ENCODE assay signal across 8 mouse cellular contexts in genomic region chr19:6968491-6969271, GRCm38 (mm10). TPM values are rescaled to one million over a fixed set of nuclear protein-coding genes. Genes with fewer than 3 reads are reported as not detected.
DNase-seq lines count a peak whose midpoint lies in the region; ATAC-seq lines count a peak whose summit lies in the region.

No protein-coding gene starts in this region.

- H3K4me1 ChIP-seq in neural tube, embryonic 11.5 days (ENCODE audit: control insufficient read depth, insufficient read depth, low read length), result peaks cover 15% of the 10 kb centered on the region
- peaks cover 21% of the 10 kb centered on the region for H3K4me1 ChIP-seq in embryonic facial prominence, embryonic 14.5 days (ENCODE audit: control insufficient read depth, insufficient read depth, low read length)
- peaks cover 50% of the 10 kb centered on the region for H3K4me1 ChIP-seq in kidney, embryonic 15.5 days

- no peak for ATAC-seq in neural tube, embryonic 11.5 days (ENCODE audit: insufficient read depth, low FRiP score, low TSS enrichment)
- ATAC-seq in embryonic facial prominence, embryonic 14.5 days (ENCODE audit: low read depth), result no peak
- no peak for ATAC-seq in kidney, embryonic 15.5 days (replicated peaks; ENCODE audit: low FRiP score)

- H3K27me3 ChIP-seq in neural tube, embryonic 11.5 days (ENCODE audit: control insufficient read depth, insufficient read depth, low read length), result 0 out of 2 replicates have a peak, but pooled peaks cover 7% of the 10 kb centered on the region
- H3K27me3 ChIP-seq in embryonic facial prominence, embryonic 14.5 days (replicated peaks; ENCODE audit: control insufficient read depth, insufficient read depth, low read length), result no peaks in the 10 kb centered on the region
- H3K27me3 ChIP-seq in kidney, embryonic 15.5 days, result no peaks in the 10 kb centered on the region

- peak overlapping the region; percentile 45 for H3K4me3 ChIP-seq in neural tube, embryonic 11.5 days (ENCODE audit: low read depth, low read length)
- H3K4me3 ChIP-seq in embryonic facial prominence, embryonic 14.5 days (ENCODE audit: low read depth, low read length), result peak overlapping the region; percentile 63
- H3K4me3 ChIP-seq in kidney, embryonic 15.5 days (replicated peaks), result peak overlapping the region; percentile 78

- peak overlapping the region; percentile 58; the same call in 1 of the 2 replicates for H3K9ac ChIP-seq in neural tube, embryonic 11.5 days (ENCODE audit: low read length)
- peak overlapping the region; percentile 73 for H3K9ac ChIP-seq in embryonic facial prominence, embryonic 14.5 days (ENCODE audit: low read depth, low read length)
- H3K9ac ChIP-seq in kidney, embryonic 15.5 days, result peak overlapping the region; percentile 73

- intact Hi-C loops in left cerebral cortex, postnatal 10 days (cut with DNase I), result no loop called here

- no peak overlapping the region for H3K27ac ChIP-seq in neural tube, embryonic 11.5 days (ENCODE audit: low read depth, low read length)
- no peak overlapping the region for H3K27ac ChIP-seq in embryonic facial prominence, embryonic 14.5 days (replicated peaks; ENCODE audit: low read depth, low read length)
- H3K27ac ChIP-seq in kidney, embryonic 15.5 days, result peak overlapping the region; percentile 61

- 12% methylated on average over 15 of the region's 15 CpGs for WGBS in neural tube, embryonic 11.5 days
- WGBS in embryonic facial prominence, embryonic 14.5 days, result 6% methylated on average over 15 of the region's 15 CpGs
- 7% methylated on average over 15 of the region's 15 CpGs for WGBS in kidney, embryonic 15.5 days

- no peaks in the 10 kb centered on the region for H3K9me3 ChIP-seq in neural tube, embryonic 11.5 days (ENCODE audit: control insufficient read depth, low read length)
- no peaks in the 10 kb centered on the region for H3K9me3 ChIP-seq in embryonic facial prominence, embryonic 14.5 days (ENCODE audit: control insufficient read depth, low read length)
- no peaks in the 10 kb centered on the region for H3K9me3 ChIP-seq in kidney, embryonic 15.5 days (replicated peaks)

- no peaks in the 10 kb centered on the region; the same call in 1 of the 2 replicates for H3K36me3 ChIP-seq in neural tube, embryonic 11.5 days (ENCODE audit: control insufficient read depth, insufficient read depth, low read length)
- H3K36me3 ChIP-seq in embryonic facial prominence, embryonic 14.5 days (ENCODE audit: control insufficient read depth, insufficient read depth, low read length), result peaks cover 27% of the 10 kb centered on the region
- H3K36me3 ChIP-seq in kidney, embryonic 15.5 days, result peaks cover 32% of the 10 kb centered on the region

- H3K4me2 ChIP-seq in neural tube, embryonic 11.5 days (ENCODE audit: low read depth), result peak overlapping the region; percentile 50
- peak overlapping the region; percentile 55 for H3K4me2 ChIP-seq in embryonic facial prominence, embryonic 14.5 days (ENCODE audit: low read depth, low read length)
- peak overlapping the region; percentile 72 for H3K4me2 ChIP-seq in kidney, embryonic 15.5 days

- no peak for DNase-seq in neural tube, embryonic 11.5 days (ENCODE audit: low spot score)
- no peak for DNase-seq in neural tube, embryonic 10.5 days (ENCODE audit: extremely low spot score, low spot score)
- no peak for DNase-seq in embryonic facial prominence, embryonic 14.5 days (ENCODE audit: low spot score)
- DNase-seq in lung, postnatal 14 days, result peak; percentile 55
- no peak for DNase-seq in ovary, postnatal 14 days (ENCODE audit: low spot score)
- DNase-seq in cerebellum, adult 9-10 months, result no peak
- no peak for DNase-seq in left cerebral cortex, postnatal 10 days (ENCODE audit: extremely low spot score in 1 of 2, low spot score in 2 of 2)

RNA-seq across cellular contexts. Expression of gene Ppp1r14b, which starts 6.1 kb away (rescaled TPM):
- polyA plus RNA-seq in neural tube, embryonic 11.5 days (2014; fragmentation: Nextera tagmentation; extraction: Ambion mirVana), result 290 and 313 TPM in 2 replicates
- 277 and 302 TPM in 2 replicates for polyA plus RNA-seq in embryonic facial prominence, embryonic 14.5 days (2014; fragmentation: Nextera tagmentation; extraction: Ambion mirVana)
- polyA plus RNA-seq in kidney, embryonic 15.5 days (2015; fragmentation: Nextera tagmentation; extraction: Ambion mirVana), result 139 and 160 TPM in 2 replicates
- total RNA-seq in left cerebral cortex, postnatal 10 days (2021), result 10 to 100 TPM; 97.2 to 98.4 TPM

RNA-seq across cellular contexts. Expression of gene Plcb3, which starts 7.6 kb away (rescaled TPM):
- polyA plus RNA-seq in neural tube, embryonic 11.5 days (2014; fragmentation: Nextera tagmentation; extraction: Ambion mirVana), result 22.7 and 25.0 TPM in 2 replicates
- polyA plus RNA-seq in embryonic facial prominence, embryonic 14.5 days (2014; fragmentation: Nextera tagmentation; extraction: Ambion mirVana), result 31.4 and 36.8 TPM in 2 replicates
- 42.5 and 44.8 TPM in 2 replicates for polyA plus RNA-seq in kidney, embryonic 15.5 days (2015; fragmentation: Nextera tagmentation; extraction: Ambion mirVana)
- total RNA-seq in left cerebral cortex, postnatal 10 days (2021), result 10 to 100 TPM; 11.2 to 11.6 TPM

RNA-seq across cellular contexts. Expression of gene Fkbp2, which starts 11.6 kb away (rescaled TPM):
- 80.1 and 86.5 TPM in 2 replicates for polyA plus RNA-seq in neural tube, embryonic 11.5 days (2014; fragmentation: Nextera tagmentation; extraction: Ambion mirVana)
- 72.4 and 81.0 TPM in 2 replicates for polyA plus RNA-seq in embryonic facial prominence, embryonic 14.5 days (2014; fragmentation: Nextera tagmentation; extraction: Ambion mirVana)
- polyA plus RNA-seq in kidney, embryonic 15.5 days (2015; fragmentation: Nextera tagmentation; extraction: Ambion mirVana), result 129 and 137 TPM in 2 replicates
- total RNA-seq in left cerebral cortex, postnatal 10 days (2021), result 10 to 100 TPM; 65.3 to 65.5 TPM

RNA-seq across cellular contexts. Expression of gene Vegfb, which starts 18.8 kb away (rescaled TPM):
- polyA plus RNA-seq in neural tube, embryonic 11.5 days (2014; fragmentation: Nextera tagmentation; extraction: Ambion mirVana), result 27.8 and 29.4 TPM in 2 replicates
- polyA plus RNA-seq in embryonic facial prominence, embryonic 14.5 days (2014; fragmentation: Nextera tagmentation; extraction: Ambion mirVana), result 41.0 and 43.9 TPM in 2 replicates
- polyA plus RNA-seq in kidney, embryonic 15.5 days (2015; fragmentation: Nextera tagmentation; extraction: Ambion mirVana), result 39.5 and 41.0 TPM in 2 replicates
- 10 to 100 TPM; 72.6 to 72.8 TPM for total RNA-seq in left cerebral cortex, postnatal 10 days (2021)

RNA-seq across cellular contexts. Expression of gene Dnajc4, which starts 23.7 kb away (rescaled TPM):
- 16.2 and 17.3 TPM in 2 replicates for polyA plus RNA-seq in neural tube, embryonic 11.5 days (2014; fragmentation: Nextera tagmentation; extraction: Ambion mirVana)
- polyA plus RNA-seq in embryonic facial prominence, embryonic 14.5 days (2014; fragmentation: Nextera tagmentation; extraction: Ambion mirVana), result 21.7 and 22.1 TPM in 2 replicates
- polyA plus RNA-seq in kidney, embryonic 15.5 days (2015; fragmentation: Nextera tagmentation; extraction: Ambion mirVana), result 22.5 and 24.1 TPM in 2 replicates
- 10 to 100 TPM; 15.8 to 19.4 TPM for total RNA-seq in left cerebral cortex, postnatal 10 days (2021)
